Mouse (Mus musculus) kidney, postnatal 0 days (tissue): ENCODE results near the gene Txnrd1. TPM values are rescaled to one million over a fixed set of nuclear protein-coding genes. Genes with fewer than 3 reads are reported as not detected.

ENCODE experiments used
- ATAC-seq: fragments of 200-750 bp; cut with Nextera tagmentation; replicated peaks from 2 replicates; pipeline ENCODE4 v1.8.0; 2017; ENCODE audit warnings: low read depth, moderate number of reproducible peaks, moderate TSS enrichment, moderate library complexity; ENCODE audit not compliant: low FRiP score
- DNase-seq: peaks from one replicate; pipeline ENCODE4 v3.0.0-alpha.2; 2016; ENCODE audit warnings: low spot score
- H3K27ac ChIP-seq: fragments of 300-500 bp; sonication (generic); 2 replicates; pipeline ENCODE4 v1.5.1; 2014; ENCODE audit warnings: mild to moderate bottlenecking
- H3K27me3 ChIP-seq: fragments of 300-500 bp; sonication (generic); 2 replicates; pipeline ENCODE4 v1.6.1; 2014; ENCODE audit warnings: low read length, mixed read lengths; ENCODE audit not compliant: insufficient read depth
- H3K36me3 ChIP-seq: fragments of 300-500 bp; sonication (generic); 2 replicates; pipeline ENCODE4 v1.6.1; 2014; ENCODE audit warnings: low read length, mixed read lengths; ENCODE audit not compliant: insufficient read depth
- H3K4me1 ChIP-seq: fragments of 300-500 bp; sonication (generic); replicated peaks from 2 replicates; pipeline ENCODE4 v1.6.1; 2014; ENCODE audit warnings: antibody characterized with exemption, low read length, mixed read lengths; ENCODE audit not compliant: insufficient read depth
- H3K4me2 ChIP-seq: fragments of 300-500 bp; sonication (generic); 2 replicates; pipeline ENCODE4 v1.6.1; 2014; ENCODE audit warnings: mild to moderate bottlenecking, low read length, moderate library complexity, mixed read lengths
- H3K4me3 ChIP-seq: fragments of 300-500 bp; sonication (generic); replicated peaks from 2 replicates; pipeline ENCODE4 v1.5.1; 2014; ENCODE audit warnings: low read depth, low read length
- H3K9ac ChIP-seq: fragments of 300-500 bp; sonication (generic); 2 replicates; pipeline ENCODE4 v1.6.1; 2014; ENCODE audit warnings: low read depth, low read length
- H3K9me3 ChIP-seq: fragments of 300-500 bp; sonication (generic); replicated peaks from 2 replicates; pipeline ENCODE4 v1.6.1; 2016; ENCODE audit warnings: low read length, inconsistent platforms, mixed read lengths
- CTCF ChIP-seq: IDR thresholded peaks from 2 replicates; pipeline ENCODE4 v1.5.1; 2016; ENCODE audit warnings: antibody characterized with exemption, low read depth, mild to moderate bottlenecking, moderate library complexity
- WGBS: fragments of 180-500 bp; shearing (Covaris S2); extraction: QIAGEN DNeasy Blood & Tissue Kit; methylation state at CpG from one replicate; pipeline ENCODE4 v1.1.7; 2014; 5-methylcytosine and 5-hydroxymethylcytosine counted together
- polyA plus RNA-seq: library from polyadenylated mRNA; unstranded; fragments of >200 nt; fragmentation: Nextera tagmentation; extraction: Ambion mirVana; gene quantifications from 2 replicates; pipeline ENCODE4 v1.2.1, GENCODE M21; 2015

The Txnrd1 gene
- polyA plus RNA-seq, 1 experiment from 2014 or later = 70.9 TPM

GRCm38 (mm10) chr10:82796471-82797118 lies 37.2 kb upstream of the Txnrd1 start:
- H3K27me3 ChIP-seq = no peaks in the 10 kb centered on the region
- H3K4me2 ChIP-seq = no peak overlapping the region
- H3K9me3 ChIP-seq = no peaks in the 10 kb centered on the region
- ATAC-seq = no peak
- no peak overlapping the region for H3K9ac ChIP-seq
- 36% methylated on average over 12 of the region's 12 CpGs for WGBS
- H3K4me3 ChIP-seq = no peak overlapping the region
- no peak for TF ChIP-seq CTCF
- H3K4me1 ChIP-seq = no peaks in the 10 kb centered on the region
- H3K36me3 ChIP-seq = no peaks in the 10 kb centered on the region
- H3K27ac ChIP-seq = no peak overlapping the region
- DNase-seq = no peak

- WGBS = 84% methylated on average over 4 of the region's 4 CpGs
- no peak for TF ChIP-seq CTCF
- no peak for ATAC-seq
Observed at GRCm38 (mm10) chr10:82797119-82797491, 36.6 kb upstream of the Txnrd1 start.

GRCm38 (mm10) chr10:82798312-82798933 lies 35.3 kb upstream of the Txnrd1 start:
- TF ChIP-seq CTCF = peak; percentile 43

More at GRCm38 (mm10) chr10:82797119-82797491, 36.6 kb upstream of the Txnrd1 start:
- no peak overlapping the region for H3K4me2 ChIP-seq
- no peaks in the 10 kb centered on the region for H3K36me3 ChIP-seq
- H3K27ac ChIP-seq = no peak overlapping the region
- H3K4me3 ChIP-seq = no peak overlapping the region
- no peak for DNase-seq
- no peaks in the 10 kb centered on the region for H3K27me3 ChIP-seq
- H3K4me1 ChIP-seq = no peaks in the 10 kb centered on the region
- no peaks in the 10 kb centered on the region for H3K9me3 ChIP-seq
- no peak overlapping the region for H3K9ac ChIP-seq

GRCm38 (mm10) chr10:82800094-82800493 lies 33.7 kb upstream of the Txnrd1 start:
- Histone ChIP-seq H3K9me3 (no peaks in the 10 kb centered on the region), H3K27me3 (no peaks in the 10 kb centered on the region), H3K36me3 (no peaks in the 10 kb centered on the region), H3K27ac (no peak overlapping the region), H3K9ac (no peak overlapping the region), H3K4me3 (no peak overlapping the region), H3K4me1 (0 out of 2 replicates have a peak, but pooled peaks cover under 1% of the 10 kb centered on the region), H3K4me2 (no peak overlapping the region)
- ATAC-seq (no peak), DNase-seq (no peak)
- no peak for TF ChIP-seq CTCF
- WGBS = 76% methylated on average over 5 of the region's 5 CpGs

More at GRCm38 (mm10) chr10:82798312-82798933, 35.3 kb upstream of the Txnrd1 start:
- Histone ChIP-seq H3K27me3 (no peaks in the 10 kb centered on the region), H3K36me3 (no peaks in the 10 kb centered on the region), H3K4me2 (no peak overlapping the region), H3K4me3 (no peak overlapping the region), H3K27ac (no peak overlapping the region), H3K4me1 (no peaks in the 10 kb centered on the region), H3K9ac (no peak overlapping the region), H3K9me3 (no peaks in the 10 kb centered on the region)
- ATAC-seq (0 out of 2 replicates have a peak, but pooled peaks have one; percentile 57), DNase-seq (no peak)
- WGBS = 39% methylated on average over 11 of the region's 11 CpGs

- H3K27ac ChIP-seq = no peak overlapping the region
- ATAC-seq = no peak
- 66% methylated on average over 3 of the region's 3 CpGs for WGBS
Observed at GRCm38 (mm10) chr10:82804396-82804795, 29.4 kb upstream of the Txnrd1 start.

GRCm38 (mm10) chr10:82805111-82805510 lies 28.6 kb upstream of the Txnrd1 start:
- TF ChIP-seq CTCF = no peak
- ATAC-seq (peak; percentile 59; the same call in 1 of the 2 replicates), DNase-seq (no peak)
- WGBS = 72% methylated on average over 6 of the region's 6 CpGs
- Histone ChIP-seq H3K36me3 (no peaks in the 10 kb centered on the region), H3K4me2 (no peak overlapping the region), H3K27me3 (no peaks in the 10 kb centered on the region), H3K27ac (peak overlapping the region; percentile 8; the same call in 1 of the 2 replicates), H3K4me1 (0 out of 2 replicates have a peak, but pooled peaks cover 5% of the 10 kb centered on the region), H3K9ac (no peak overlapping the region), H3K9me3 (no peaks in the 10 kb centered on the region), H3K4me3 (no peak overlapping the region)

More at GRCm38 (mm10) chr10:82804396-82804795, 29.4 kb upstream of the Txnrd1 start:
- Histone ChIP-seq H3K27me3 (no peaks in the 10 kb centered on the region), H3K36me3 (no peaks in the 10 kb centered on the region), H3K4me3 (no peak overlapping the region), H3K9ac (no peak overlapping the region), H3K9me3 (no peaks in the 10 kb centered on the region), H3K4me2 (no peak overlapping the region), H3K4me1 (0 out of 2 replicates have a peak, but pooled peaks cover 5% of the 10 kb centered on the region)
- TF ChIP-seq CTCF = no peak
- DNase-seq = no peak
